Mouse (Mus musculus) intestine, postnatal 0 days (tissue): Measurements from ENCODE around the gene Secisbp2. TPM values are rescaled to one million over a fixed set of nuclear protein-coding genes. Genes with fewer than 3 reads are reported as not detected.
A peak's percentile ranks its signal among the peaks of the same experiment; 100 is the strongest.

Experiments
- ATAC-seq: fragments of 200-750 bp; cut with Nextera tagmentation; 2 replicates; pipeline ENCODE4 v1.8.0; 2017; ENCODE audit warnings: mild to moderate bottlenecking, moderate TSS enrichment, moderate library complexity
- H3K27ac ChIP-seq: fragments of 300-500 bp; sonication (generic); 2 replicates; pipeline ENCODE4 v1.5.1; 2014; ENCODE audit warnings: mild to moderate bottlenecking, low read depth, low read length, moderate library complexity
- H3K27me3 ChIP-seq: fragments of 300-500 bp; sonication (generic); replicated peaks from 2 replicates; pipeline ENCODE4 v1.6.1; 2014; ENCODE audit warnings: low read length, mixed read lengths; ENCODE audit not compliant: control insufficient read depth, insufficient read depth
- H3K36me3 ChIP-seq: fragments of 300-500 bp; sonication (generic); 2 replicates; pipeline ENCODE4 v1.6.1; 2014; ENCODE audit warnings: mild to moderate bottlenecking, moderate library complexity; ENCODE audit not compliant: control insufficient read depth, insufficient read depth
- H3K4me1 ChIP-seq: fragments of 300-500 bp; sonication (generic); replicated peaks from 2 replicates; pipeline ENCODE4 v1.6.1; 2014; ENCODE audit warnings: antibody characterized with exemption, low read length, mixed read lengths; ENCODE audit not compliant: control insufficient read depth, insufficient read depth
- H3K4me2 ChIP-seq: fragments of 300-500 bp; sonication (generic); replicated peaks from 2 replicates; pipeline ENCODE4 v1.6.1; 2014; ENCODE audit warnings: low read depth, mild to moderate bottlenecking, moderate library complexity
- H3K4me3 ChIP-seq: fragments of 300-500 bp; sonication (generic); 2 replicates; pipeline ENCODE4 v1.5.1; 2014; ENCODE audit warnings: low read depth, low read length
- H3K9ac ChIP-seq: fragments of 300-500 bp; sonication (generic); 2 replicates; pipeline ENCODE4 v1.6.1; 2014; ENCODE audit warnings: mild to moderate bottlenecking, low read depth, low read length
- H3K9me3 ChIP-seq: fragments of 300-500 bp; sonication (generic); 2 replicates; pipeline ENCODE4 v1.6.1; 2016; ENCODE audit warnings: mixed run types; ENCODE audit not compliant: control insufficient read depth
- CTCF ChIP-seq: sonication (generic); IDR thresholded peaks from 2 replicates; pipeline ENCODE4 v1.5.1; 2016; ENCODE audit warnings: low read depth, mild to moderate bottlenecking, control low read depth, antibody characterized with exemption, moderate library complexity
- WGBS: fragments of 180-500 bp; shearing (Covaris S2); extraction: QIAGEN DNeasy Blood & Tissue Kit; methylation state at CpG from one replicate; pipeline ENCODE4 v1.1.7; 2014; 5-methylcytosine and 5-hydroxymethylcytosine counted together
- polyA plus RNA-seq: library from polyadenylated mRNA; unstranded; fragments of >200 nt; fragmentation: Nextera tagmentation; extraction: Ambion mirVana; gene quantifications from 2 replicates; pipeline ENCODE4 v1.2.1, GENCODE M21; 2015

Gene Secisbp2
- 20.2 and 26.1 TPM in 2 replicates for polyA plus RNA-seq

- Histone ChIP-seq H3K9me3 (no peaks in the 10 kb centered on the region), H3K4me3 (peak within 1 kb of the TSS; percentile 85), H3K27ac (peak within 1 kb of the TSS; percentile 81), H3K9ac (peak within 1 kb of the TSS; percentile 78), H3K4me1 (no peaks in the 10 kb centered on the region), H3K27me3 (no peaks in the 10 kb centered on the region), H3K36me3 (peaks cover 26% of the 10 kb centered on the region), H3K4me2 (peak within 1 kb of the TSS; percentile 82)
- ATAC-seq, result peak; percentile 94
- TF ChIP-seq CTCF, result peak; percentile 94
- WGBS, result under 1% methylated on average over 68 of the region's 69 CpGs
Observed at GRCm38 (mm10) chr13:51651408-51652064, at the start of gene Secisbp2. Gene Secisbp2, plus strand, starts transcription at chr13:51651697.

DNA sequence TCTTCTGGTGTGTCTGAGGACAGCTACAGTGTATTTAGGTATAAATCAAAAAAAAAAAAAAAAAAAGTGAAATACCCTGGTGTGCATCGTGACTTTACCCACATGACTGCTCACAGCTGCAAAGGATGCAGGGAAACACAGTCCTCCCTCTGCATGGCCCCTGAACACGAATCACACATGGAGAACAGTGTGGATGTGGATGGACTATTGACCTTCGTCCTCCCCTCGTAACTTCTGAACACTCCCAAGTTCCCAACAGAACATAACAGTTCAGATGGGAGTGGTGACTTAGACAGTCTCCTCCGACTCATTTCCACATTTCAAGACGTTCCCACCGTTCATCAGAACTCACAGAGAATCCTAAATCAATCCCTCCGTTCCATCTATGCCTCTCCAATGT, 48.7 kb upstream of the Secisbp2 start:
- TF ChIP-seq CTCF, result no peak
- peak; percentile 95 for ATAC-seq

GRCm38 (mm10) chr13:51603221-51603893, 48.1 kb upstream of the Secisbp2 start:
- WGBS, result 20% methylated on average over 16 of the region's 16 CpGs
- H3K36me3 ChIP-seq, result no peaks in the 10 kb centered on the region
- H3K4me1 ChIP-seq, result peaks cover 4% of the 10 kb centered on the region; the same call in 1 of the 2 replicates
- H3K9ac ChIP-seq, result no peak overlapping the region
- H3K4me3 ChIP-seq, result no peak overlapping the region
- H3K27me3 ChIP-seq, result no peaks in the 10 kb centered on the region
- TF ChIP-seq CTCF, result no peak
- H3K4me2 ChIP-seq, result peak overlapping the region; percentile 54
- H3K27ac ChIP-seq, result no peak overlapping the region
- no peaks in the 10 kb centered on the region for H3K9me3 ChIP-seq
- peak; percentile 58; the same call in 1 of the 2 replicates for ATAC-seq

More for the DNA sequence above, 48.7 kb upstream of the Secisbp2 start:
- no peak overlapping the region for H3K27ac ChIP-seq
- no peak overlapping the region for H3K4me3 ChIP-seq
- peaks cover 4% of the 10 kb centered on the region; the same call in 1 of the 2 replicates for H3K4me1 ChIP-seq
- H3K4me2 ChIP-seq, result peak overlapping the region; percentile 54
- no peaks in the 10 kb centered on the region for H3K36me3 ChIP-seq
- 38% methylated on average over 8 of the region's 8 CpGs for WGBS
- no peaks in the 10 kb centered on the region for H3K9me3 ChIP-seq
- H3K27me3 ChIP-seq, result no peaks in the 10 kb centered on the region
- H3K9ac ChIP-seq, result no peak overlapping the region

DNA sequence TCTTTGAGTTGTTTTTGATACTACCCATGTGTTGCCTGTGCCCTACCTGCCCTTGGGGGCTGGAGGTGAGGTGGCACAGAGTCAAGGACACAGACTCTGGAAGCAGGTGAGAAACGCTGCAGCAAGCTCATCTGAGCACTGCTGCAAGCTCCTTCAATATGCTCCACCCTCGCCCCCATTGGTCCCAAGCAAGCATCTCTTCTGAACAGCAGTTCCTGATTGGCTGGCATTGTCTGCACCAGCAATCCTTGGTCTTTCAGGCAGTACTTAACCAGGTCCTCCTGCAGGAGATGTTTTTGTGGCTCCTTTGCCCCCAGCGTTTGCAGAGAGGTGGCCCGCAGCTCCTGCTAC, 47.6 kb upstream of the Secisbp2 start:
- no peak overlapping the region for H3K27ac ChIP-seq
- peak overlapping the region; percentile 54 for H3K4me2 ChIP-seq
- H3K4me3 ChIP-seq, result no peak overlapping the region
- no peaks in the 10 kb centered on the region for H3K36me3 ChIP-seq
- no peaks in the 10 kb centered on the region for H3K9me3 ChIP-seq
- H3K9ac ChIP-seq, result no peak overlapping the region
- WGBS, result 50% methylated on average over 4 of the region's 4 CpGs
- H3K27me3 ChIP-seq, result no peaks in the 10 kb centered on the region
- TF ChIP-seq CTCF, result no peak
- no peak for ATAC-seq
- peaks cover 4% of the 10 kb centered on the region; the same call in 1 of the 2 replicates for H3K4me1 ChIP-seq

DNA sequence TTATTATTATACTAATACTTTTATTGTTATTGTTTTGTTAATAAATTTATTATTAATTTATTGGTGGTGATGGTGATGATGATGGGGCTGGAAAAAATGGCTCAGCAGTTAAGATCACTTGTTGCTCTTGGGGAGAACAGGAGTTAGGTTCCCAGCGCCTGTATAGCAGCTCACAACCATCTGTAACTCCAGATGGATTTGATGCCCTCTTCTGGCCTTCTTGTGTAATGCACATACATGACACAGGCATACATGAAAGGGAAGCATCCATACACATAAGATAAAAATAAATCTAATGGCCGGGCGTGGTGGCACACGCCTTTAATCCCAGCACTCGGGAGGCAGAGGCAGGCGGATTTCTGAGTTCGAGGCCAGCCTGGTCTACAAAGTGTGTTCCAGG, 42.3 kb upstream of the Secisbp2 start:
- Histone ChIP-seq H3K9ac (no peak overlapping the region), H3K36me3 (no peaks in the 10 kb centered on the region), H3K4me3 (no peak overlapping the region), H3K4me2 (no peak overlapping the region), H3K27ac (no peak overlapping the region), H3K27me3 (no peaks in the 10 kb centered on the region), H3K9me3 (no peaks in the 10 kb centered on the region), H3K4me1 (no peaks in the 10 kb centered on the region)
- 93% methylated on average over 6 of the region's 7 CpGs for WGBS
- 0 out of 2 replicates have a peak, but pooled peaks have one; percentile 19 for TF ChIP-seq CTCF
- ATAC-seq, result no peak

- Histone ChIP-seq H3K36me3 (no peaks in the 10 kb centered on the region), H3K4me3 (no peak overlapping the region), H3K4me1 (no peaks in the 10 kb centered on the region), H3K27me3 (no peaks in the 10 kb centered on the region), H3K9ac (no peak overlapping the region), H3K4me2 (no peak overlapping the region), H3K9me3 (no peaks in the 10 kb centered on the region), H3K27ac (no peak overlapping the region)
- WGBS, result 17% methylated on average over 9 of the region's 9 CpGs
- ATAC-seq, result no peak
- TF ChIP-seq CTCF, result no peak
Observed at GRCm38 (mm10) chr13:51611060-51611459, 40.4 kb upstream of the Secisbp2 start.
